Mouse (Mus musculus) heart, postnatal 0 days (tissue): ENCODE measurements around the gene Pla2g12b.

ENCODE experiments used
- CTCF ChIP-seq: IDR thresholded peaks from 2 replicates; pipeline ENCODE4 v1.5.1; 2016; ENCODE audit warnings: antibody characterized with exemption, control low read depth, low read depth
- EP300 ChIP-seq: IDR thresholded peaks from 2 replicates; pipeline ENCODE4 v1.6.1; 2016; ENCODE audit warnings: antibody characterized with exemption, low read depth

DNA sequence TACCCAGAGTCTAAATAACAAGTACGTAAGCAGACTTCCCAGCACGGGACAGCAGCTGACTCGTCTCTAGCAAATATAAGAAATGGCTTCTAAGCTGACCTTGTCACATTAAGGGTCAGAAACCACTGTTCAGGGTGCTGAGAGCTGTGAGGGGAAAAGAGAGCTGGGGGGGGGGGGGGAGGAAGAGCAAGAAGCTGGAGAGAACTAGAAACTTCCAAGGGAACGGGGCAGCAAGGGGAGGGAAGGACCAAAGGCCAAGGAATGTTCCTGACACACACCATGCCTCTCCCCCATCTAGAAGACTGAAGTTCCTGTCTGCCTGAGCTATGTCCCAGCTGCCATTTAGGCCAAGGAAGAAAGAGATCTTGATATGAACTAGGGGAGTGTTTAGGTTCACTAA is 22.9 kb downstream of the Pla2g12b start:
- TF ChIP-seq CTCF, result no peak
- TF ChIP-seq EP300, result no peak
